Mouse (Mus musculus) neutrophil, adult 5-6 weeks (primary cell): ENCODE data around the gene Fam104a. TPM values are rescaled to one million over a fixed set of nuclear protein-coding genes. Genes with fewer than 3 reads are reported as not detected.

Experiments
- ATAC-seq: fragments of 151-379, 151-347 bp; 2 replicates; pipeline ENCODE4 v1.8.0; 2017; ENCODE audit warnings: mild to moderate bottlenecking, moderate TSS enrichment; ENCODE audit not compliant: insufficient number of reproducible peaks, poor library complexity, low FRiP score, severe bottlenecking; ENCODE audit errors: extremely low read depth
- total RNA-seq: library from RNA; stranded (forward); fragments of 200-1000 nt; gene quantifications from 2 replicates; pipeline ENCODE4 v1.2.3, GENCODE M21; 2017

Gene Fam104a
- total RNA-seq, 1 experiment from 2014 or later: 39.0 TPM

DNA sequence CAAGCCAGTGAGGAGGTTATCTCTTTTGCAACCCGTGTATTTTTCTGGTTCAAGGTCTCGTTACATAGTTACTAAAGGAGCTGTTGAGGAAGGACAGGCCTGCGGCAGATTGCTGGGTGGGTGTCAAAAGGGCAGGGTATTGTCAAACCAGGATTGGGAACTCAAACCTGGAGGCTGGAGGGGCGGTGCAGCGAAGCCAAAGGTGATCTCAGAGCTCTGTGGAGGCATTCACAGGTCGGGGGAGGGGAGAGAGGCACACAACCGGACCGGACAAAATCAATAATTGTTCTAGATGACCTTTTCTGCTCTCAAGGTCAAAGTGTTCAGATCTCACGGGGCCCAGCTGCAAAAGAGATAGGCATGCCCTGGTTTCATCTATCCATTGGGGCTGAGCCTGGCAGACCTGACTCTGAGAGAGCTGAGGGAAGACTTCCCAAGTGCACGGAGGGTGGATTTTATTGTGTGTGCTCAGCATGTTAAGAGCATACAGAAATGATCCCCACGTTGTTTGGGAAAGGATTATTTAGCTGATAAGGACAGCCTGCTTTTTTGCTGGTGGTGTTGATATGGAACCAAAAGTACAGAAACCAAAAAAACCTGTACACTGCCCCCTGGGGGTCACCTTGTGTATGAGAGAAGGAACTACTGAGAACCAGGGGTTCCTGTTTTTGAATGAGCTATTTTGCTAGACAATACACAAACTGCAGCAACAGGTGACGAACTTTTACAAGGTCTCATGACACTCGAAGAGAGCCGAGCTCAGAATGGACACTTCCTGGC, 66.6 kb downstream of the Fam104a start:
- ATAC-seq: peak; percentile 74

DNA sequence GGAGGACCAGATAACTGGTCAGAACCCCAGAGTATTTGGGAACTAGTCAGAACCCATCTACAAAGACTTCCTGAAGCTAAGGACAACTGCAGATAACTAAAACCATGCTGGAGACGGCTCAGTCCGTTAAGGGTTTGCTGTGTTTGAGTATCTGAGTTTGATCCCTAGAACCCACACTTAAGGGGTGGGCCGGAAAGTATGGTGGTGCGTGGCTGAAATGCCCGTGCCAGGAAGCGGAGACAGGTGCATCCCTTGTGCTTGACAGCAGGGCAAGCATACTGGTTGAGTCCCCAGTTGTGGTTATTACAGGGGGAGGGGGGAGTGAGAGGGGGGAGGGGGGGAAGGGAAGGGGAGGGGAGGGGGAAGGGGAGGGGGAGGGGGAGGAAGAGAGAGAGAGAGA, 69.5 kb downstream of the Fam104a start:
- no peak for ATAC-seq

DNA sequence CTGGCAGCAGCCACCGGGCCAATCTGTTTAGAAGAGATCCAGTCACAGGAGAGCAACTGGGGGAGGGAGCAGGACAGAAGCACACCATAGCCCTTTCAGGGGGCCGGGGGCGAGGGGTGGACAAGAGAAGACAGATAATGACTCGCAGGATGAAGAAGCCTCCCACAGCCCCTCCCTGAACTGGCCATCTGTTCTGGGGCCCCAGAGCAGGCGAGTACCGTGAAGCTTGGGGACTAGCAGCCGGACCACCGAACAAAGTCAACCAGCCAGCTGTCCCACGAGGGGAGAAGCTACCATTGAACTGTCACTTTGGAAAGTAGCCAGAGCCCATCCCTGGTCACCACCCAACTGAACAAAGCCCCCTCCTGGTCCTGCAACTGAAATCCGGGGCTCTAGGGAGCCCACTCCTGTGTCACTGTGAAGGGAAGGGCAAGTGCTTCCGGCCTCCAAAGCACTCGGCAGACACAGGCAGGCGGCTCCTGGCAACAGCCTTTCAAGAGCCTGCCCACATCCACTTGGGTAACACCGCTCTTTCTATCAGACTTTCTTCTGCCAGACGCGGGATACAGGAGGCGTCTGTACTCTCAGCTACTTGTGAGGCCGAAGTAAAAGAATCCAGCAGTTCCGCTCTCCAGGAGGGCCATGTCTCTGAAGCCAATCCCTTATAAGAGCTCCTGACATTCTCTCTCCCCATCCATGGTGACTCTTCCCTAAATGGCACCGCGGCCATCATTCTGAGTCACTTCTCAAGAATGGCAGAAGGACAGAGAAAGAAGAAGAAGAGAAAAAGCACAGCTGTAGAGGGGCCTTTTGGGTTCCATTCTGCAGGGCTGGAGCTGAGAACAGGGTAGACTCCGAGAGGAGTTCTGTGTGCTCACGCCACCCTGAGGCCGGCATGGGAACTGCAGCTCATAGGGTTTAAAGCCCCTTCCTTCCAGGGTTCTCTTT, 72.0 kb downstream of the Fam104a start:
- ATAC-seq: peak; percentile 74

Other genes starting within 250 kb of the Fam104a start
- not detected in 2 replicates for gene Sstr2, start 64.8 kb downstream of the Fam104a start, total RNA-seq
- 36.3 and 37.8 TPM in 2 replicates for gene Cog1, start 35.0 kb downstream of the Fam104a start, total RNA-seq
- 3.3 and 3.9 TPM in 2 replicates for gene Slc39a11, start 34.1 kb downstream of the Fam104a start, total RNA-seq
- 32.9 and 36.5 TPM in 2 replicates for gene D11Wsu47e, start 257 bp upstream of the Fam104a start, total RNA-seq
- not detected in 2 replicates for gene Cpsf4l, start 25.9 kb upstream of the Fam104a start, total RNA-seq
- 14.5 and 17.9 TPM in 2 replicates for gene Cdc42ep4, start 67.7 kb upstream of the Fam104a start, total RNA-seq